In genomic region chr15:59754906-59755305, GRCm38 (mm10) we compare ENCODE assay signal across 18 mouse cellular contexts.
DNase-seq lines count a peak whose midpoint lies in the region; ATAC-seq and TF ChIP-seq lines count a peak whose summit lies in the region.
"Had no signal": no experiment of that assay in that cellular context is flagged by ENCODE, and none has a peak within 500 bp of the region (broad histone marks: within the 10 kb centered on the region; RNA-seq: fewer than 3 reads in every experiment).

No protein-coding gene starts in this region.

- no peak for ATAC-seq in intestine, embryonic 16.5 days
- ATAC-seq: Patski had no signal

- no peaks in the 10 kb centered on the region for H3K36me3 ChIP-seq in testis, adult 2 months (ENCODE audit: control insufficient read depth, insufficient read depth, low read length)
- H3K36me3 ChIP-seq in intestine, embryonic 16.5 days (ENCODE audit: control insufficient read depth, insufficient read depth, low read length), result no peaks in the 10 kb centered on the region
- H3K36me3 ChIP-seq: limb, embryonic 10.5 days; liver, embryonic 15.5 days; midbrain, embryonic 12.5 days; neural tube, embryonic 12.5 days had no signal

- TF ChIP-seq CTCF in lung, adult 2 months (IDR thresholded peaks at IDR 0.05; ENCODE audit: insufficient read depth, low read length), result no peak
- TF ChIP-seq CTCF in testis, adult 2 months (IDR thresholded peaks at IDR 0.05; ENCODE audit: control insufficient read depth, insufficient read depth, insufficient replicate concordance, low read depth, low read length), result no peak

- 57% methylated on average over 13 of the region's 13 CpGs for WGBS in lung, adult 2 months
- 49% methylated on average over 13 of the region's 13 CpGs for WGBS in intestine, embryonic 16.5 days

- peak overlapping the region; percentile 40 for H3K4me2 ChIP-seq in intestine, embryonic 16.5 days (ENCODE audit: low read depth, low read length)
- H3K4me2 ChIP-seq: liver, embryonic 15.5 days; midbrain, embryonic 12.5 days; neural tube, embryonic 12.5 days had no signal

- peak; percentile 17 for DNase-seq in lung, adult 2 months
- DNase-seq in lung, postnatal 4 days, result no peak
- no peak for DNase-seq in testis, postnatal 10 days (ENCODE audit: low spot score)
- no peak for DNase-seq in liver
- DNase-seq in adrenal gland, adult 8-10 months, result no peak
- DNase-seq: adrenal gland, adult 2 months; cerebellum, adult 9-11 months; gastrocnemius, adult 2 months; kidney, adult 11 months; kidney, postnatal 14 days; retina, postnatal 1 day had no signal

- no peaks in the 10 kb centered on the region for H3K27me3 ChIP-seq in testis, adult 2 months (ENCODE audit: control insufficient read depth, insufficient read depth, low read length)
- H3K27me3 ChIP-seq in intestine, embryonic 16.5 days (replicated peaks; ENCODE audit: control insufficient read depth, insufficient read depth, low read length), result no peaks in the 10 kb centered on the region
- H3K27me3 ChIP-seq: liver, embryonic 15.5 days; midbrain, embryonic 12.5 days; neural tube, embryonic 12.5 days; Patski had no signal

- no peaks in the 10 kb centered on the region; the same call in 1 of the 2 replicates for H3K4me1 ChIP-seq in lung, adult 2 months (ENCODE audit: control insufficient read depth, insufficient read depth, low read length)
- no peaks in the 10 kb centered on the region; the same call in 1 of the 2 replicates for H3K4me1 ChIP-seq in testis, adult 2 months (ENCODE audit: control insufficient read depth, insufficient read depth, low read length)
- H3K4me1 ChIP-seq in intestine, embryonic 16.5 days (ENCODE audit: control insufficient read depth, insufficient read depth, low read length), result no peaks in the 10 kb centered on the region; the same call in 1 of the 2 replicates
- H3K4me1 ChIP-seq: limb, embryonic 10.5 days; liver, embryonic 15.5 days; midbrain, embryonic 12.5 days; neural tube, embryonic 12.5 days had no signal

- H3K4me3 ChIP-seq in lung, adult 2 months (replicated peaks; ENCODE audit: extremely low read depth, low read depth, low read length), result peak overlapping the region; percentile 36
- H3K4me3 ChIP-seq in testis, adult 2 months (ENCODE audit: control insufficient read depth, low read depth, low read length), result peak overlapping the region; percentile 2; the same call in 1 of the 2 replicates
- peak overlapping the region; percentile 13; the same call in 1 of the 2 replicates for H3K4me3 ChIP-seq in intestine, embryonic 16.5 days (ENCODE audit: low read length)
- H3K4me3 ChIP-seq: gastrocnemius, adult 2 months; limb, embryonic 10.5 days; liver, embryonic 15.5 days; midbrain, embryonic 12.5 days; neural tube, embryonic 12.5 days had no signal

- no peak overlapping the region for H3K9ac ChIP-seq in intestine, embryonic 16.5 days (ENCODE audit: low read depth, low read length)
- H3K9ac ChIP-seq: liver, embryonic 15.5 days; midbrain, embryonic 12.5 days; neural tube, embryonic 12.5 days had no signal

- no peaks in the 10 kb centered on the region for H3K9me3 ChIP-seq in intestine, embryonic 16.5 days (ENCODE audit: control insufficient read depth, low read length)
- H3K9me3 ChIP-seq: limb, embryonic 10.5 days; liver, embryonic 15.5 days; midbrain, embryonic 12.5 days; neural tube, embryonic 12.5 days had no signal

- TF ChIP-seq POLR2A in lung, adult 2 months (IDR thresholded peaks at IDR 0.05; ENCODE audit: borderline replicate concordance, extremely low read depth, low read depth, low read length), result no peak
- no peak for TF ChIP-seq POLR2A in testis, adult 2 months (IDR thresholded peaks at IDR 0.05; ENCODE audit: control insufficient read depth, low read depth, low read length)

- no peak overlapping the region for H3K27ac ChIP-seq in testis, adult 2 months (ENCODE audit: control insufficient read depth, insufficient read depth, low read depth, low read length)
- H3K27ac ChIP-seq in intestine, embryonic 16.5 days (ENCODE audit: low read length), result no peak overlapping the region
- H3K27ac ChIP-seq: gastrocnemius, adult 2 months; limb, embryonic 10.5 days; liver, embryonic 15.5 days; midbrain, embryonic 12.5 days; neural tube, embryonic 12.5 days had no signal
